Mouse (Mus musculus): ENCODE measurements around the gene Vldlr.

The Vldlr gene

GRCm38 (mm10) chr19:27216318-27216717, at the start of gene Vldlr:
TSS of gene Vldlr (plus strand) at chr19:27216484.
- DNase-seq, result peak in 1 of 2 experiments; percentile 42

GRCm38 (mm10) chr19:27167601-27168319, 48.5 kb upstream of the Vldlr start:
- DNase-seq, result no peak

- DNase-seq, result no peak
Measured at GRCm38 (mm10) chr19:27173836-27174235, 42.4 kb upstream of the Vldlr start.

GRCm38 (mm10) chr19:27175617-27176016, 40.7 kb upstream of the Vldlr start:
- DNase-seq, result no peak

- no peak for DNase-seq
Measured at GRCm38 (mm10) chr19:27176558-27176957, 39.7 kb upstream of the Vldlr start.

- peak in 1 of 2 experiments; percentile 4 for DNase-seq
Measured at GRCm38 (mm10) chr19:27178195-27178807, 38.0 kb upstream of the Vldlr start.

- peak; percentile 26 to 52 for DNase-seq
Measured at GRCm38 (mm10) chr19:27180351-27181122, 35.7 kb upstream of the Vldlr start.

- peak; percentile 3 to 11 for DNase-seq
Measured at GRCm38 (mm10) chr19:27183511-27183910, 32.8 kb upstream of the Vldlr start.

- no peak for DNase-seq
Measured at GRCm38 (mm10) chr19:27203711-27204238, 12.5 kb upstream of the Vldlr start.

GRCm38 (mm10) chr19:27210991-27211390, 5.3 kb upstream of the Vldlr start:
- peak; percentile 75 to 82 for DNase-seq

GRCm38 (mm10) chr19:27215596-27215995, 688 bp upstream of the Vldlr start:
- DNase-seq, result no peak

- peak; percentile 80 to 81 for DNase-seq
Measured at GRCm38 (mm10) chr19:27216767-27217403, 601 bp downstream of the Vldlr start.

GRCm38 (mm10) chr19:27217404-27217940, 1.2 kb downstream of the Vldlr start:
- peak; percentile 77 to 80 for DNase-seq

GRCm38 (mm10) chr19:27217941-27218411, 1.7 kb downstream of the Vldlr start:
- peak; percentile 53 to 63 for DNase-seq

GRCm38 (mm10) chr19:27218561-27219262, 2.4 kb downstream of the Vldlr start:
- peak; percentile 62 to 71 for DNase-seq

- DNase-seq, result no peak
Measured at GRCm38 (mm10) chr19:27219586-27219985, 3.3 kb downstream of the Vldlr start.

- peak; percentile 62 to 68 for DNase-seq
Measured at GRCm38 (mm10) chr19:27223046-27223445, 6.8 kb downstream of the Vldlr start.

GRCm38 (mm10) chr19:27224356-27224755, 8.1 kb downstream of the Vldlr start:
- DNase-seq, result no peak

GRCm38 (mm10) chr19:27226626-27227025, 10.3 kb downstream of the Vldlr start:
- DNase-seq, result no peak

- no peak for DNase-seq
Measured at GRCm38 (mm10) chr19:27227131-27227530, 10.8 kb downstream of the Vldlr start.

GRCm38 (mm10) chr19:27228254-27228653, 12.0 kb downstream of the Vldlr start:
- DNase-seq, result no peak

- no peak for DNase-seq
Measured at GRCm38 (mm10) chr19:27233386-27233785, 17.1 kb downstream of the Vldlr start.

All from cerebellum, postnatal 14 days (tissue).